Mouse (Mus musculus) hindbrain, embryonic 11.5 days (tissue): ENCODE results near the gene Mpp2. TPM values are rescaled to one million over a fixed set of nuclear protein-coding genes. Genes with fewer than 3 reads are reported as not detected.

Experiments used
- ATAC-seq: fragments of 200-750 bp; cut with Nextera tagmentation; 2 replicates; pipeline ENCODE4 v1.8.0; 2017; ENCODE audit warnings: mild to moderate bottlenecking, moderate TSS enrichment, moderate library complexity; ENCODE audit not compliant: low FRiP score
- DNase-seq: peaks from one replicate; pipeline ENCODE4 v3.0.0-alpha.2; 2015; ENCODE audit warnings: low spot score
- H3K27ac ChIP-seq: fragments of 300-500 bp; sonication (generic); 2 replicates; pipeline ENCODE4 v1.5.1; 2014; ENCODE audit warnings: mild to moderate bottlenecking, low read depth, low read length
- H3K27me3 ChIP-seq: fragments of 300-500 bp; sonication (generic); 2 replicates; pipeline ENCODE4 v1.6.1; 2014; ENCODE audit warnings: mild to moderate bottlenecking, low read length, moderate library complexity, mixed read lengths; ENCODE audit not compliant: control insufficient read depth, insufficient read depth
- H3K36me3 ChIP-seq: fragments of 300-500 bp; sonication (generic); 2 replicates; pipeline ENCODE4 v1.6.1; 2014; ENCODE audit warnings: mild to moderate bottlenecking, low read length, moderate library complexity, mixed read lengths; ENCODE audit not compliant: control insufficient read depth, insufficient read depth
- H3K4me1 ChIP-seq: fragments of 300-500 bp; sonication (generic); replicated peaks from 2 replicates; pipeline ENCODE4 v1.6.1; 2014; ENCODE audit warnings: low read length, mixed read lengths; ENCODE audit not compliant: control insufficient read depth, insufficient read depth
- H3K4me2 ChIP-seq: fragments of 300-500 bp; sonication (generic); replicated peaks from 2 replicates; pipeline ENCODE4 v1.6.1; 2014; ENCODE audit warnings: mild to moderate bottlenecking, low read depth, low read length
- H3K4me3 ChIP-seq: fragments of 300-500 bp; sonication (generic); 2 replicates; pipeline ENCODE4 v1.5.1; 2014; ENCODE audit warnings: low read depth, low read length
- H3K9ac ChIP-seq: fragments of 300-500 bp; sonication (generic); 2 replicates; pipeline ENCODE4 v1.6.1; 2014; ENCODE audit warnings: low read depth, low read length
- H3K9me3 ChIP-seq: fragments of 300-500 bp; sonication (generic); 2 replicates; pipeline ENCODE4 v1.6.1; 2016; ENCODE audit warnings: low read length; ENCODE audit not compliant: control insufficient read depth
- WGBS: fragments of 180-500 bp; shearing (Covaris S2); extraction: QIAGEN DNeasy Blood & Tissue Kit; methylation state at CpG from one replicate; pipeline ENCODE4 v1.1.7; 2014; 5-methylcytosine and 5-hydroxymethylcytosine counted together
- polyA plus RNA-seq: library from polyadenylated mRNA; unstranded; fragments of >200 nt; fragmentation: Nextera tagmentation; extraction: Ambion mirVana; gene quantifications from 2 replicates; pipeline ENCODE4 v1.2.1, GENCODE M21; 2014

Gene Mpp2
- 9.8 and 11.7 TPM in 2 replicates for polyA plus RNA-seq

- H3K4me1 ChIP-seq, result peaks cover 10% of the 10 kb centered on the region
- 0 out of 2 replicates have a peak, but pooled peaks cover 2% of the 10 kb centered on the region for H3K27me3 ChIP-seq
- ATAC-seq, result peak; percentile 56
- peak within 1 kb of the TSS; percentile 73 for H3K9ac ChIP-seq
- peak; percentile 86 for DNase-seq
- peak within 1 kb of the TSS; percentile 65 for H3K4me3 ChIP-seq
- H3K9me3 ChIP-seq, result no peaks in the 10 kb centered on the region
- H3K4me2 ChIP-seq, result peak within 1 kb of the TSS; percentile 86
- peak within 1 kb of the TSS; percentile 88 for H3K27ac ChIP-seq
- under 1% methylated on average over 49 of the region's 49 CpGs for WGBS
- H3K36me3 ChIP-seq, result no peaks in the 10 kb centered on the region
Observed at GRCm38 (mm10) chr11:102087931-102088898, at the start of gene Mpp2. Mpp2 (minus strand) TSS chr11:102088515.

GRCm38 (mm10) chr11:102137625-102138446 lies 49.5 kb upstream of the Mpp2 start:
- Histone ChIP-seq H3K4me3 (no peak overlapping the region; the same call in 1 of the 2 replicates), H3K27ac (no peak overlapping the region), H3K9ac (no peak overlapping the region), H3K27me3 (peaks cover 7% of the 10 kb centered on the region; the same call in 1 of the 2 replicates), H3K4me2 (peak overlapping the region; percentile 39), H3K4me1 (no peaks in the 10 kb centered on the region; the same call in 1 of the 2 replicates), H3K36me3 (no peaks in the 10 kb centered on the region), H3K9me3 (no peaks in the 10 kb centered on the region)
- DNase-seq (no peak), ATAC-seq (no peak)
- WGBS, result 49% methylated on average over 13 of the region's 13 CpGs

- Histone ChIP-seq H3K27ac (no peak overlapping the region), H3K4me3 (no peak overlapping the region), H3K36me3 (no peaks in the 10 kb centered on the region), H3K9ac (no peak overlapping the region), H3K4me2 (no peak overlapping the region), H3K27me3 (peaks cover 7% of the 10 kb centered on the region; the same call in 1 of the 2 replicates), H3K4me1 (no peaks in the 10 kb centered on the region; the same call in 1 of the 2 replicates), H3K9me3 (no peaks in the 10 kb centered on the region)
- ATAC-seq (no peak), DNase-seq (no peak)
- WGBS, result 28% methylated on average over 4 of the region's 4 CpGs
Observed at GRCm38 (mm10) chr11:102134516-102134915, 46.2 kb upstream of the Mpp2 start.

- Histone ChIP-seq H3K27ac (no peak overlapping the region), H3K9me3 (no peaks in the 10 kb centered on the region), H3K4me1 (no peaks in the 10 kb centered on the region), H3K36me3 (no peaks in the 10 kb centered on the region), H3K9ac (no peak overlapping the region), H3K27me3 (no peaks in the 10 kb centered on the region), H3K4me2 (no peak overlapping the region), H3K4me3 (no peak overlapping the region)
- no peak for DNase-seq
- WGBS, result 85% methylated on average over 6 of the region's 6 CpGs
- no peak for ATAC-seq
Observed at GRCm38 (mm10) chr11:102117386-102117785, 29.1 kb upstream of the Mpp2 start.

GRCm38 (mm10) chr11:102116241-102116640 lies 27.9 kb upstream of the Mpp2 start:
- Histone ChIP-seq H3K4me1 (no peaks in the 10 kb centered on the region), H3K27ac (no peak overlapping the region), H3K4me3 (no peak overlapping the region), H3K9me3 (no peaks in the 10 kb centered on the region), H3K27me3 (no peaks in the 10 kb centered on the region), H3K4me2 (no peak overlapping the region), H3K9ac (no peak overlapping the region), H3K36me3 (no peaks in the 10 kb centered on the region)
- DNase-seq (no peak), ATAC-seq (no peak)
- WGBS, result 80% methylated on average over 8 of the region's 8 CpGs

- Histone ChIP-seq H3K36me3 (no peaks in the 10 kb centered on the region), H3K4me1 (no peaks in the 10 kb centered on the region), H3K9ac (no peak overlapping the region), H3K4me2 (no peak overlapping the region), H3K9me3 (no peaks in the 10 kb centered on the region), H3K27me3 (peaks cover 24% of the 10 kb centered on the region), H3K27ac (no peak overlapping the region), H3K4me3 (no peak overlapping the region)
- 88% methylated on average over 5 of the region's 5 CpGs for WGBS
- no peak for DNase-seq
- no peak for ATAC-seq
Observed at GRCm38 (mm10) chr11:102111576-102111975, 23.3 kb upstream of the Mpp2 start.

GRCm38 (mm10) chr11:102107732-102108131 lies 19.4 kb upstream of the Mpp2 start, which contains the start of gene Pyy:
Pyy (minus strand) TSS chr11:102107832.
- H3K27me3 ChIP-seq, result peaks cover 49% of the 10 kb centered on the region
- H3K4me3 ChIP-seq, result no peak within 1 kb of the TSS; the same call in 1 of the 2 replicates
- no peaks in the 10 kb centered on the region for H3K36me3 ChIP-seq

GRCm38 (mm10) chr11:102106911-102107310 lies 18.6 kb upstream of the Mpp2 start:
- no peaks in the 10 kb centered on the region for H3K4me1 ChIP-seq
- H3K36me3 ChIP-seq, result no peaks in the 10 kb centered on the region
- no peak for ATAC-seq
- DNase-seq, result no peak
- H3K4me3 ChIP-seq, result no peak overlapping the region; the same call in 1 of the 2 replicates
- H3K27ac ChIP-seq, result no peak overlapping the region
- no peaks in the 10 kb centered on the region for H3K9me3 ChIP-seq
- peaks cover 49% of the 10 kb centered on the region for H3K27me3 ChIP-seq
- WGBS, result 3% methylated on average over 21 of the region's 21 CpGs
- no peak overlapping the region for H3K9ac ChIP-seq
- H3K4me2 ChIP-seq, result no peak overlapping the region

More at GRCm38 (mm10) chr11:102107732-102108131, 19.4 kb upstream of the Mpp2 start, which contains the start of gene Pyy:
- Histone ChIP-seq H3K9ac (no peak within 1 kb of the TSS), H3K4me1 (no peaks in the 10 kb centered on the region), H3K9me3 (no peaks in the 10 kb centered on the region), H3K4me2 (no peak within 1 kb of the TSS), H3K27ac (no peak within 1 kb of the TSS)
- no peak for DNase-seq
- no peak for ATAC-seq
- 12% methylated on average over 9 of the region's 9 CpGs for WGBS
